Mouse (Mus musculus) lung, embryonic 16.5 days (tissue): ENCODE data around the gene Ankrd12. TPM values are rescaled to one million over a fixed set of nuclear protein-coding genes. Genes with fewer than 3 reads are reported as not detected.
A peak's percentile ranks its signal among the peaks of the same experiment; 100 is the strongest.

Experiments
- ATAC-seq: fragments of 200-750 bp; cut with Nextera tagmentation; 2 replicates; pipeline ENCODE4 v1.8.0; 2017; ENCODE audit warnings: low read depth, mild to moderate bottlenecking, moderate library complexity
- H3K27ac ChIP-seq: fragments of 300-500 bp; sonication (generic); 2 replicates; pipeline ENCODE4 v1.5.1; 2014; ENCODE audit warnings: mild to moderate bottlenecking, control low read depth, low read length
- H3K27me3 ChIP-seq: fragments of 300-500 bp; sonication (generic); 2 replicates; pipeline ENCODE4 v1.6.1; 2014; ENCODE audit warnings: low read depth, low read length, mixed read lengths; ENCODE audit not compliant: control insufficient read depth, insufficient read depth
- H3K36me3 ChIP-seq: fragments of 300-500 bp; sonication (generic); 2 replicates; pipeline ENCODE4 v1.6.1; 2014; ENCODE audit warnings: low read length; ENCODE audit not compliant: control insufficient read depth, insufficient read depth
- H3K4me1 ChIP-seq: fragments of 300-500 bp; sonication (generic); replicated peaks from 2 replicates; pipeline ENCODE4 v1.6.1; 2014; ENCODE audit warnings: low read length, mixed read lengths; ENCODE audit not compliant: control insufficient read depth, insufficient read depth
- H3K4me2 ChIP-seq: fragments of 300-500 bp; sonication (generic); 2 replicates; pipeline ENCODE4 v1.6.1; 2014; ENCODE audit warnings: low read depth, low read length, control low read depth
- H3K4me3 ChIP-seq: fragments of 300-500 bp; sonication (generic); 2 replicates; pipeline ENCODE4 v1.5.1; 2014; ENCODE audit warnings: mild to moderate bottlenecking, low read length, control low read depth
- H3K9ac ChIP-seq: fragments of 300-500 bp; sonication (generic); 2 replicates; pipeline ENCODE4 v1.6.1; 2014; ENCODE audit warnings: low read length, control low read depth
- H3K9me3 ChIP-seq: fragments of 300-500 bp; sonication (generic); 2 replicates; pipeline ENCODE4 v1.6.1; 2016; ENCODE audit warnings: low read length; ENCODE audit not compliant: control insufficient read depth
- WGBS: fragments of 180-500 bp; shearing (Covaris S2); extraction: QIAGEN DNeasy Blood & Tissue Kit; methylation state at CpG from one replicate; pipeline ENCODE4 v1.1.7; 2014; 5-methylcytosine and 5-hydroxymethylcytosine counted together
- polyA plus RNA-seq: library from polyadenylated mRNA; unstranded; fragments of >200 nt; fragmentation: Nextera tagmentation; extraction: Ambion mirVana; gene quantifications from 2 replicates; pipeline ENCODE4 v1.2.1, GENCODE M21; 2015

The Ankrd12 gene
- polyA plus RNA-seq, 1 experiment from 2014 or later = 20.7 TPM

DNA sequence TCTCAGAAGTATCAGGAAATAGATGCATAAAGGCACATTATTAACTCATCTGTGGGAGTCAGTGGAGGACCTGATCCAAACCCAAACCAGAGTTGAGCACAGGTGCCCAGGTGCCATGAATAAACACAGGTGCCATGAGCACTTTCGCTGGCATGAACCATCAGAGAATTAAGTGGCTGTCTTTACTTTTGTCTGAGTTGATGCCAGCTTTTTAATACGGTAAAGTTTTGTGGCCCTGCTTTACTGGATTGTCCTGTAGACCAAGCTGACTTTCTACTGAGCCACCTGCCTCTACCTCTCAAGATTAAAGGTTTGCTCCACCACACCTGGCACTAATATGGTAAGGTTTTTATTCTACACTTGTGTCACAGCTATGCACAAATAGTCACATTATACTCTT lies 15.2 kb upstream of the Ankrd12 start:
- Histone ChIP-seq H3K36me3 (peaks cover 14% of the 10 kb centered on the region), H3K4me2 (no peak overlapping the region), H3K4me3 (no peak overlapping the region), H3K4me1 (no peaks in the 10 kb centered on the region), H3K9me3 (no peaks in the 10 kb centered on the region), H3K9ac (no peak overlapping the region), H3K27me3 (no peaks in the 10 kb centered on the region), H3K27ac (no peak overlapping the region)
- WGBS = 90% methylated on average over 2 of the region's 2 CpGs
- no peak for ATAC-seq

DNA sequence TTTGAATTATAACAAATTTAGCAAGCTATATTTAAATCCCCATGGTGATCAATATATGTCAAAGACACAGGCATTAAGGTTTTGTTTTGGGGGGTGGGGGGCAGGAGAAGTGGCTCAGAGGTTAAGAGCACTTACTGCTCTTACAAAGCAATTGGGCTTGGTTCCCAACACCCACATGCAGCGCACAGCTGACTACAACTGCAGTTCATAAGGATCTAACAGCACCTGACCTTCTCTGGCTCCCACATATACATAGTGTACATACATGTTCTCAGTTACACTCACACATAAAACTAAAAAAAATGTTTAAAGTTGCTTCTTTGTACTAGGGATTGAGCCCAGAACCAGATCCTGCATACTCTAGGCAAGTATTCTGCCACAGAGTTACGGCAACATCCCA lies 14.5 kb upstream of the Ankrd12 start:
- Histone ChIP-seq H3K36me3 (peaks cover 17% of the 10 kb centered on the region), H3K9me3 (no peaks in the 10 kb centered on the region), H3K27ac (no peak overlapping the region), H3K27me3 (no peaks in the 10 kb centered on the region), H3K4me1 (no peaks in the 10 kb centered on the region), H3K9ac (no peak overlapping the region), H3K4me3 (no peak overlapping the region), H3K4me2 (no peak overlapping the region)
- no peak for ATAC-seq
- 76% methylated on average over 2 of the region's 2 CpGs for WGBS

DNA sequence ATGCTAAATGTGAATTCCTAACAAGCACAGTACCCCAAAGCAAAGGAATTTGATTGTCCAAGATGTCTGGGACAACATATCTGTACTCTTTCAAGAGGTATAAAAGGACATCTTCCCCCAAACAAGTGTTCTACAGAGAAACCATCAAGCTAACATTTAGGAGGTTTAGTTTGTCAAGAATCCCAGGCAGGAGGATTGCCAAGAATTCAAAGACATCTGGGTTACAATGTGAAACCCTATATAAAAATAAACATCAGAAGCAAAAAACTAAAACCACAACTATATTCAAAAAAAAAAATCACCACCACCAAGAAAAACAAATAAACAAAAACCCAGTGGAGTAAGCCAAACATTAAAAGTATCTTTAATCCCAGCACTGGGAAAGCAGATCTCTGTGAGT lies 13.4 kb upstream of the Ankrd12 start:
- Histone ChIP-seq H3K4me3 (no peak overlapping the region), H3K9me3 (no peaks in the 10 kb centered on the region), H3K27me3 (no peaks in the 10 kb centered on the region), H3K27ac (no peak overlapping the region), H3K9ac (no peak overlapping the region), H3K4me2 (no peak overlapping the region), H3K4me1 (no peaks in the 10 kb centered on the region), H3K36me3 (peaks cover 17% of the 10 kb centered on the region)
- no peak for ATAC-seq

DNA sequence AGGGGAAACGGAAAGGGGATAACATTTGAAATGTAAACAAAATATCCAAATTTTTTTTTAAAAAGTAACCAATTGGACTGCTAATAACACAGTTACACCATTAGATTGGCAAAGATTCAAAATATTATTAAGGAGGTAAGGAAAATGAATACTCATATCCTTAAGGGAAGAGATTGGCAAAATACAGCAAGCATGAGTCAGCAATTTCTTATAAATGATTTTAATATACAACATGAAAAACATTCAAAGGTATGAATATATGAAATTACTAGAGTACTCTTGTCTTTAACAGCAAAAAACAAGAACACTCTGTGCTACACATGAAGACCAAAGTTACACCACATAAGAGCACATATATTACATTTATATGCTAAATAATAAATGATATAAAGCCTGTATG lies 8.1 kb upstream of the Ankrd12 start:
- Histone ChIP-seq H3K36me3 (peaks cover 20% of the 10 kb centered on the region), H3K4me1 (no peaks in the 10 kb centered on the region), H3K27me3 (no peaks in the 10 kb centered on the region), H3K9me3 (no peaks in the 10 kb centered on the region), H3K4me2 (no peak overlapping the region), H3K27ac (no peak overlapping the region), H3K4me3 (no peak overlapping the region), H3K9ac (no peak overlapping the region)
- no peak for ATAC-seq
- WGBS = 78% methylated on average over 1 of the region's 1 CpGs

DNA sequence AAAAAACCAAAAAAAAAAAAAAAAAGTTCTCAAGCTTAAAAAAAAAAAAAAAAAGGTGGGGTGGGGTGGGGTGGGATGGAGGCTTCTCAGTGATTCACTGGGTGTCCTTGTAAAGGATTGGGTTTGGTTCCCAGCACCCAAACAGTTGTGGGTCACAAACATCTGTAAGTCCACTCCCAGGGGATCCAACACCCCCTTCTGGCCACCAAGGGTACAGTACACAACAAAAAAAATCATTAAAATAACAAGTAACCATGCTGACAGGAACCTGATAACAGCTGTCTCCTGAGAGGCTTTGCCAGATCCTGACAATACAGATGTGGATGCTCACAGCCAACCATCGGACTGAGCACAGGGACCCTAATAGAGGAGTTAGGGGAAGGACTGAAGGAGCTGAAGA lies 7.6 kb upstream of the Ankrd12 start:
- Histone ChIP-seq H3K4me3 (no peak overlapping the region), H3K4me1 (no peaks in the 10 kb centered on the region), H3K9me3 (no peaks in the 10 kb centered on the region), H3K36me3 (peaks cover 21% of the 10 kb centered on the region), H3K4me2 (no peak overlapping the region), H3K27ac (no peak overlapping the region), H3K9ac (no peak overlapping the region), H3K27me3 (no peaks in the 10 kb centered on the region)
- ATAC-seq = no peak
- 63% methylated on average over 1 of the region's 1 CpGs for WGBS

DNA sequence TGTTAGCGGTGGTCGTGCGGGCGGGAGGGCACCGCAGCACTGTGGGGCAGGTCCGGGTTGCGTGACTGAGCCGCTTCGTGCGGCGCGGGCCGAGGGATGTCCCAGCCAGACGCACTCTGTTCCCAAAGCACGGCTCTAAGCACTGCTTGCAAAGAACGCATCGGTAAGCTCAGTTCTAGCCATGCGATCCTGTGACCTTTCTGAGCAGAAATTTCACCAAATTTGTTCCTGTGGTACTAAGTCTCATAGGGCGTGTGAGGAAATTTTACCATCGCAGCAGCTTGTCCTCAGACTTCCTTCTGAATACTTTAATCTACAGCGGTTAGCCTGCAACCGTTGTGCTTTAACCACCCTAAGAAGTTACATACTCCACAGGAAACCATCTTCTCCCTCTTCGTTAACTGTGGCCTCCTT lies 555 bp upstream of the Ankrd12 start:
- under 1% methylated on average over 23 of the region's 23 CpGs for WGBS
- H3K9me3 ChIP-seq = no peaks in the 10 kb centered on the region
- H3K27ac ChIP-seq = peak overlapping the region; percentile 82
- H3K4me3 ChIP-seq = peak overlapping the region; percentile 96
- ATAC-seq = peak; percentile 71
- H3K4me2 ChIP-seq = peak overlapping the region; percentile 91
- H3K27me3 ChIP-seq = no peaks in the 10 kb centered on the region
- H3K36me3 ChIP-seq = peaks cover 13% of the 10 kb centered on the region
- peak overlapping the region; percentile 82 for H3K9ac ChIP-seq
- H3K4me1 ChIP-seq = peaks cover 4% of the 10 kb centered on the region; the same call in 1 of the 2 replicates

DNA sequence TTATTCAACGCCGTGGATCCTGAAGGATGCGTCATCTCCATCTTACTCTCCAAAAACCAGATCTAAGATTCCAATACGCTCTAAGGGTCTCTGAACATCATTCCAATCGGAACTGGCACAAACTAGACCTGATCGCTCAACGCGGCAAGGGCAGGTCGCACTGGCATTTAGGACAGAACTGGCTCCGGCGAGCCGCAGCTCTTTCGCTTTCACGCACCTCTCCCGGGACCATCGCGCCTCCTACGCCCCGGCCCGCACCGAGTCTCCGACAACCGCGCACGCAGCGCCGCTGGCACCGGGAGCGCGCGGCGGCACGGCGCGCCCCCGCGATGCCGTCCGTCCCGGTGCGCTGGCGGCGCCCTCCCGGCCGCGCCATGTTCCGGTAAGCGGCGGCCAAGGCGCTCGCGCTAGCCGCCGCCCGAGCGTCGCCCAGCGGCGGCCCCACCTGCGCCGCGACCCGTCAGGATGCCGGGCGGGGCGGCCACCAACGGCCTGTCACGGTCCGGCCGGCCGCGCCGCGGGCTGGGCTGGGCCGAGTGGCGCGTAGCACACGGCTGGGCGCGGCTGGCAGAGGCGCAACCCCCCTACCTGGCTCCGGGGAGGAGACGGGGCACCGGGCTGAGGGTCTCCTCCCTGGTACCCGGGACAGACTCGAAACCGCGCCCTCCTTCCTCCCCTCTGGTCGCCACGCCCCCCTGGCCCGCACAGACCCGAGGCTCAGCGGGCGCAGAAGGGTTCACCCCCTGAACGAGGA lies 538 bp downstream of the Ankrd12 start:
- Histone ChIP-seq H3K9ac (peak overlapping the region; percentile 82), H3K27ac (peak overlapping the region; percentile 82), H3K4me2 (peak overlapping the region; percentile 91), H3K4me3 (peak overlapping the region; percentile 96), H3K4me1 (peaks cover 4% of the 10 kb centered on the region; the same call in 1 of the 2 replicates), H3K36me3 (peaks cover 13% of the 10 kb centered on the region), H3K27me3 (no peaks in the 10 kb centered on the region), H3K9me3 (no peaks in the 10 kb centered on the region)
- under 1% methylated on average over 57 of the region's 95 CpGs for WGBS
- peak; percentile 88 for ATAC-seq

DNA sequence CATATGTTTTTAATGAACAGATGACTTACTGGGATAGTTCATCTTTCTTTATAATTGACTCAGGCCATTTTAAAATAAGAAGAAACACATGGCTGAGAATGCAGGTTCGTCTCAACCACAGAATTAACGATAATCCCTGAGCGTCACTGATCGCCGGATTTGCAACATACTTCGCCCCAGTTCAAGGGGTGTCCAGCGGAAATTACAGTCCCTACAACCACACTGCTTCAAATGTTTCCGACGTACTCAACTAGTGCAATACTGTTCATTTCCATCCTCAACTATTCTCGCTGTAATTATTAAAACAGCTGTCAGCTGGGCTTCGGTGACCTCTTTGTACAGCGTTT lies 1.1 kb downstream of the Ankrd12 start:
- 6% methylated on average over 12 of the region's 12 CpGs for WGBS
- Histone ChIP-seq H3K27ac (no peak overlapping the region), H3K9me3 (no peaks in the 10 kb centered on the region), H3K4me2 (peak overlapping the region; percentile 91), H3K27me3 (no peaks in the 10 kb centered on the region), H3K4me1 (peaks cover 4% of the 10 kb centered on the region; the same call in 1 of the 2 replicates), H3K9ac (peak overlapping the region; percentile 82), H3K36me3 (peaks cover 9% of the 10 kb centered on the region), H3K4me3 (peak overlapping the region; percentile 96)
- no peak for ATAC-seq

DNA sequence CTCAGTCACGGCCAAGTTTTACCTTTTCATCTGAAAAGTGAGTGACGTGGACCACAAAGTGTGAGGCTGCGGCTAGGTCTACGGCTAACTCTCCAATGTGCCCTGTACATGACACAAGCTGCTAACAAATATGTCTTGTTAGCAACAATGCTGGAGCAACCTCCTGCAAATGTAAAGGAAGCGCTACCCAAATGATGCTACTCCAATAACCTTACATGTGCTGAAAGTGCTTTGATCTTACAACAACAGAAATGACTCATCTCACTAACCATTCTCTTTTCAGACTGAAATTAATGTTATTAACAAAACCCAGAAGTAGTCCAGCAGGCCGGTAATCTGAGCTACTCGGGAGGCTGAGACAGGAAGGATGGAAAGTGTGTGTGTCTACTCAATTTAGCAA lies 2.9 kb downstream of the Ankrd12 start:
- H3K9ac ChIP-seq = no peak overlapping the region
- no peak overlapping the region for H3K4me2 ChIP-seq
- H3K9me3 ChIP-seq = no peaks in the 10 kb centered on the region
- 90% methylated on average over 7 of the region's 7 CpGs for WGBS
- no peak for ATAC-seq
- H3K27me3 ChIP-seq = no peaks in the 10 kb centered on the region
- no peak overlapping the region for H3K4me3 ChIP-seq
- H3K4me1 ChIP-seq = peaks cover 4% of the 10 kb centered on the region; the same call in 1 of the 2 replicates
- no peaks in the 10 kb centered on the region; the same call in 1 of the 2 replicates for H3K36me3 ChIP-seq
- no peak overlapping the region for H3K27ac ChIP-seq
